Mouse (Mus musculus): ENCODE results near the gene Ccdc85a. TPM values are rescaled to one million over a fixed set of nuclear protein-coding genes. Genes with fewer than 3 reads are reported as not detected.
"Not testable (repeated sequence)": the region's sequence is repeated elsewhere in the genome, so short reads cannot be mapped to it uniquely, and the experiment has no call there.

Ccdc85a gene
- polyA plus RNA-seq, 1 experiment: 26.3 TPM

- Histone ChIP-seq H3K4me1 (ENCODE audit: control insufficient read depth, insufficient read depth, low read length) (no peaks in the 10 kb centered on the region), H3K27ac (ENCODE audit: insufficient read depth, low read length) (no peak overlapping the region), H3K4me3 (ENCODE audit: insufficient read depth, low read length) (peak overlapping the region; percentile 50; the same call in 1 of the 2 replicates)
- no peak for TF ChIP-seq POLR2A (IDR thresholded peaks at IDR 0.05; ENCODE audit: extremely low read depth, insufficient read depth, low read length)
- no peak for TF ChIP-seq CTCF (IDR thresholded peaks at IDR 0.05; ENCODE audit: extremely low read depth, insufficient read depth, low read length)
These were observed 218.2 kb downstream of the Ccdc85a start for GRCm38 (mm10) chr11:28365929-28366244.

DNA sequence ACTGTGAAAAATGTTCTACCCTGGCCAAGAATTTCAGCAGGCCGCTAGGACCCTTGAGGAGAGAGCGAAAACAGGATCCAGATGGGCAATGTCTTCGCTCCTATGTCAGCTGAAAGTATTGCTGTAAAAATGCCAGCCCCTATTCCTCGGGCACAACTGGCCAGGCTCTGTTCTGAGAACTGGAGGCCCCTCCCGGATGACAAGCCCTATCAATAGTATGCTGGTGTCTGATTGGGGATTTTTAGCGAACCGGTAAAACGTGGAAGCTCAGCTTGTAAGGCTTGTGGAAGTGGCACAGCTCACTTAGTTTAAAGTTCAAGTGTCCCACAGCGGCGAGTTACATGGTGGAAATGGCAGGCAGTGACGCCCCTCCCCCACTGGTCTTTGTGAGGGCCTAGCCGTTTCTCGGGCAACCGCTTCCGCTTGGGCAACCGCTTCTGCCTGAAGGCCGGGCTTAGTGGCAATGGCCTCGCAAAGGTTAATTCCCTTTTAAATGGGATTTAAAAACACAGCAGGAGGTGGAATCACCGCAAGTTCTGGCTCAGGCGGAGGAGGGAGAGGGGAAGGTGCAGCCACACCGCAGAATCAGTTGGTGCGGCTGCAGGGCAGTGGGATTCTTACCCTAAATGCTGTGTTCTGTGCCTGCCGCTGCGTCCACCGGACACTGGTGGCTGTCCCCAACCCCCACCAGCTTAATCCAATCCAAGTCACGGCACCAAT lies 218.8 kb downstream of the Ccdc85a start:
- Histone ChIP-seq H3K27ac (ENCODE audit: insufficient read depth, low read length) (no peak overlapping the region), H3K4me3 (ENCODE audit: insufficient read depth, low read length) (peak overlapping the region; percentile 50), H3K4me1 (ENCODE audit: control insufficient read depth, insufficient read depth, low read length) (no peaks in the 10 kb centered on the region)
- TF ChIP-seq POLR2A (IDR thresholded peaks at IDR 0.05; ENCODE audit: extremely low read depth, insufficient read depth, low read length) (no peak), CTCF (IDR thresholded peaks at IDR 0.05; ENCODE audit: extremely low read depth, insufficient read depth, low read length) (no peak)

GRCm38 (mm10) chr11:28343465-28343864 lies 240.7 kb downstream of the Ccdc85a start:
- Histone ChIP-seq H3K4me3 (ENCODE audit: insufficient read depth, low read length) (no peak overlapping the region), H3K4me1 (ENCODE audit: control insufficient read depth, insufficient read depth, low read length) (no peaks in the 10 kb centered on the region), H3K27ac (ENCODE audit: insufficient read depth, low read length) (no peak overlapping the region)
- TF ChIP-seq POLR2A (IDR thresholded peaks at IDR 0.05; ENCODE audit: extremely low read depth, insufficient read depth, low read length): no peak

DNA sequence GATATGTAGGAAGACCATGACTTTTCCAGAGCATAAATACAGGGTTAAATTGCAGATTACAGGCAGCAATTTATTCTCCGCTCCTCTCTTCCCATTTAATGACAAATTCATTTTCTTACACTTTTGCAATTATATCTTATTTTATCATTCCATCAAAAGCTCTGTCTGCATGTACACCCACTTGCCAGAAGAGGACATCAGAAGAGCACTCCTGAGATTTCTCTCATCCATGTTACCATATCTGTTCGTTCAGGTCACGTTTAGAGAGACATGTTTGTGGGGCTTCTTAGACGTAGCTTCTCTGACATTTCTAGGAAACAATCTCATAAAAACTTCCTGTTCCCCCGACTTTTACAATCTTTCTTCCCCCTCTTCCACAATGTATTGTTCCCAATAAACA lies 242.2 kb downstream of the Ccdc85a start:
- Histone ChIP-seq H3K4me3 (ENCODE audit: insufficient read depth, low read length) (no peak overlapping the region), H3K4me1 (ENCODE audit: control insufficient read depth, insufficient read depth, low read length) (no peaks in the 10 kb centered on the region), H3K27ac (ENCODE audit: insufficient read depth, low read length) (no peak overlapping the region)
- TF ChIP-seq CTCF (IDR thresholded peaks at IDR 0.05; ENCODE audit: extremely low read depth, insufficient read depth, low read length) (peak; percentile 29; the same call in 1 of the 2 replicates), POLR2A (IDR thresholded peaks at IDR 0.05; ENCODE audit: extremely low read depth, insufficient read depth, low read length) (no peak)

- not testable (repeated sequence) for H3K4me1 ChIP-seq (ENCODE audit: control insufficient read depth, insufficient read depth, low read length); H3K27ac ChIP-seq (ENCODE audit: insufficient read depth, low read length); H3K4me3 ChIP-seq (ENCODE audit: insufficient read depth, low read length)
These were observed 244.6 kb downstream of the Ccdc85a start, which contains the start of gene Gm6685 for GRCm38 (mm10) chr11:28339224-28340150. Gm6685 (minus strand) TSS chr11:28339867.

Other genes starting within 250 kb of the Ccdc85a start
- gene Gm6685, start 244.5 kb downstream of the Ccdc85a start, polyA plus RNA-seq (2012; rRNA removed): 0.23 and 0.29 TPM in 2 replicates

Data from cortical plate, adult 2 months (tissue).